Mouse (Mus musculus): ENCODE measurements around the gene Zfp948.
"Not testable (repeated sequence)": the region's sequence is repeated elsewhere in the genome, so short reads cannot be mapped to it uniquely, and the experiment has no call there.

The Zfp948 gene

GRCm38 (mm10) chr17:21635758-21636157 is 69.0 kb downstream of the Zfp948 start:
- not testable (repeated sequence) for DNase-seq (ENCODE audit: low spot score)
